Mouse (Mus musculus) midbrain, embryonic 11.5 days (tissue): Measurements from ENCODE around the gene Olfr1222. TPM values are rescaled to one million over a fixed set of nuclear protein-coding genes. Genes with fewer than 3 reads are reported as not detected.
"Not testable (repeated sequence)": the region's sequence is repeated elsewhere in the genome, so short reads cannot be mapped to it uniquely, and the experiment has no call there.

Source experiments
- ATAC-seq: fragments of 200-750 bp; cut with Nextera tagmentation; 2 replicates; pipeline ENCODE4 v1.8.0; 2017; ENCODE audit warnings: moderate TSS enrichment, moderate library complexity; ENCODE audit not compliant: low FRiP score
- DNase-seq: peaks from one replicate; pipeline ENCODE4 v3.0.0; 2015; ENCODE audit warnings: low spot score; ENCODE audit errors: missing footprints
- H3K27ac ChIP-seq: fragments of 300-500 bp; sonication (generic); 2 replicates; pipeline ENCODE4 v1.5.1; 2014; ENCODE audit warnings: low read depth, low read length
- H3K27me3 ChIP-seq: fragments of 300-500 bp; sonication (generic); 2 replicates; pipeline ENCODE4 v1.6.1; 2014; ENCODE audit warnings: mild to moderate bottlenecking, low read length, moderate library complexity, mixed read lengths; ENCODE audit not compliant: control insufficient read depth, insufficient read depth
- H3K36me3 ChIP-seq: fragments of 300-500 bp; sonication (generic); 2 replicates; pipeline ENCODE4 v1.6.1; 2014; ENCODE audit warnings: mild to moderate bottlenecking, low read length, moderate library complexity, mixed read lengths; ENCODE audit not compliant: control insufficient read depth, insufficient read depth
- H3K4me1 ChIP-seq: fragments of 300-500 bp; sonication (generic); 2 replicates; pipeline ENCODE4 v1.6.1; 2014; ENCODE audit warnings: low read length; ENCODE audit not compliant: control insufficient read depth, insufficient read depth
- H3K4me2 ChIP-seq: fragments of 300-500 bp; sonication (generic); 2 replicates; pipeline ENCODE4 v1.6.1; 2014; ENCODE audit warnings: mild to moderate bottlenecking, moderate library complexity
- H3K4me3 ChIP-seq: fragments of 300-500 bp; sonication (generic); 2 replicates; pipeline ENCODE4 v1.5.1; 2014; ENCODE audit warnings: low read depth, low read length
- H3K9ac ChIP-seq: fragments of 300-500 bp; sonication (generic); 2 replicates; pipeline ENCODE4 v1.6.1; 2014; ENCODE audit warnings: low read length
- H3K9me3 ChIP-seq: fragments of 300-500 bp; sonication (generic); 2 replicates; pipeline ENCODE4 v1.6.1; 2016; ENCODE audit warnings: low read length; ENCODE audit not compliant: control insufficient read depth
- WGBS: fragments of 180-500 bp; shearing (Covaris S2); extraction: QIAGEN DNeasy Blood & Tissue Kit; methylation state at CpG from one replicate; pipeline ENCODE4 v1.1.7; 2014; 5-methylcytosine and 5-hydroxymethylcytosine counted together
- polyA plus RNA-seq: library from polyadenylated mRNA; unstranded; fragments of >200 nt; fragmentation: Nextera tagmentation; extraction: Ambion mirVana; gene quantifications from 2 replicates; pipeline ENCODE4 v1.2.1, GENCODE M21; 2014

Olfr1222 gene
- polyA plus RNA-seq, result not detected in 2 replicates

DNA sequence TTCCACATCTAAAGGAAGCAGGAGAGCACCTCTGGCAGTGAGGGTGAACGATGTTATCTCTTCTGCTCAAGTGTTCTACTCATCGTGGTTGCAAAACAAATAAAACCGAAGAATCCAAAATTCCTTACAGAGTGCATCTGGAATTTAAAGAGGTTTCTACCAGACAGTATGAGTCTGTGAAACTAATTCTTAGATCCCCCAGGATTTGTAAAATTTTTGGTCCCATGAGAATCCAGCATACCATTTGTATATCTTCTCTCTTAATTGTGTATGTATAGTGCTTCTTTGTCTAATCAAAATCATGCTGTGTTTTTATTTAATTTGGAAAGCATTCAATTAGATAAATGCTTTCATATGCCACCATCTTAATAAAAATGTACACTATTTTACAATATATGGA, at the start of gene Olfr1222:
Gene Olfr1222 (minus strand): TSS at position 101 of the 400 bp plus-strand sequence.
- H3K9me3 ChIP-seq, result no peaks in the 10 kb centered on the region
- ATAC-seq, result no peak
- 72% methylated on average over 3 of the region's 3 CpGs for WGBS
- no peaks in the 10 kb centered on the region for H3K4me1 ChIP-seq
- H3K4me3 ChIP-seq, result no peak within 1 kb of the TSS
- DNase-seq, result no peak
- no peak within 1 kb of the TSS for H3K9ac ChIP-seq
- H3K36me3 ChIP-seq, result no peaks in the 10 kb centered on the region
- H3K4me2 ChIP-seq, result no peak within 1 kb of the TSS
- no peaks in the 10 kb centered on the region for H3K27me3 ChIP-seq
- H3K27ac ChIP-seq, result no peak within 1 kb of the TSS

- H3K4me1 ChIP-seq, result no peaks in the 10 kb centered on the region
- no peak within 1 kb of the TSS for H3K9ac ChIP-seq
- ATAC-seq, result no peak
- H3K4me3 ChIP-seq, result no peak within 1 kb of the TSS
- no peak for DNase-seq
- H3K27ac ChIP-seq, result no peak within 1 kb of the TSS
- H3K9me3 ChIP-seq, result no peaks in the 10 kb centered on the region
- no peaks in the 10 kb centered on the region for H3K27me3 ChIP-seq
- 86% methylated on average over 1 of the region's 1 CpGs for WGBS
- no peaks in the 10 kb centered on the region for H3K36me3 ChIP-seq
- no peak within 1 kb of the TSS for H3K4me2 ChIP-seq
Observed at GRCm38 (mm10) chr2:89174569-89174968, 41.7 kb upstream of the Olfr1222 start, which contains the start of gene Olfr1225. Gene Olfr1225 (minus strand): TSS chr2:89174669.

- WGBS, result 87% methylated on average over 4 of the region's 4 CpGs
- H3K4me1 ChIP-seq, H3K9ac ChIP-seq, ATAC-seq, H3K4me2 ChIP-seq, H3K36me3 ChIP-seq, H3K9me3 ChIP-seq, DNase-seq, H3K27me3 ChIP-seq, H3K27ac ChIP-seq, H3K4me3 ChIP-seq: not testable (repeated sequence)
Observed at GRCm38 (mm10) chr2:89164711-89165110, 31.9 kb upstream of the Olfr1222 start.

- not testable (repeated sequence) for ATAC-seq
Observed at GRCm38 (mm10) chr2:89163991-89164390, 31.1 kb upstream of the Olfr1222 start, which contains the start of gene Olfr1224-ps1. Gene Olfr1224-ps1 (minus strand): TSS chr2:89164091.

DNA sequence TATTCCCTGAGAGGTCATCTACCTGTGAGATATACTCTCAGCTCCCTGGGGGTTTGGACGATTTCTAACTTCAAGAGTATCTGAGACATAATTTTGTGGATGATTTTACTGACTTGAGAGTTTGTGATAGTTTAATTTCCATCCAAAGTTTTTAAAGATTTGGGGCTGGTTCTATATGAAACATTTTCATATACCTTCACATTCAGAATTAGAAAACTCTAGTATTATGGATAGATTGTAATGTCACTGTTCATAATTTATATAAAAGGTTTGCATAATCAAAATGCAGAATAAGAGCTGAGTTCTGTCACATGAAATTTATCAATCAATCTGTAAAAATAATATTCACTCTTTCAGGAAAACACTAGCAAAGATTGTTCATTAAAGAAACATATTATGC, 18.6 kb upstream of the Olfr1222 start, which contains the start of gene Olfr1223:
Gene Olfr1223 (minus strand): TSS at position 101 of the 400 bp plus-strand sequence.
- DNase-seq, result no peak
- H3K4me1 ChIP-seq, result no peaks in the 10 kb centered on the region
- no peak within 1 kb of the TSS for H3K4me3 ChIP-seq
- 69% methylated on average over 1 of the region's 1 CpGs for WGBS
- H3K36me3 ChIP-seq, result no peaks in the 10 kb centered on the region
- H3K27ac ChIP-seq, result no peak within 1 kb of the TSS
- no peaks in the 10 kb centered on the region for H3K27me3 ChIP-seq
- no peak for ATAC-seq
- no peaks in the 10 kb centered on the region for H3K9me3 ChIP-seq
- no peak within 1 kb of the TSS for H3K4me2 ChIP-seq
- no peak within 1 kb of the TSS for H3K9ac ChIP-seq

More at GRCm38 (mm10) chr2:89163991-89164390, 31.1 kb upstream of the Olfr1222 start, which contains the start of gene Olfr1224-ps1:
- WGBS, result 94% methylated on average over 8 of the region's 8 CpGs
- H3K9me3 ChIP-seq, H3K27me3 ChIP-seq, H3K36me3 ChIP-seq, H3K9ac ChIP-seq, H3K27ac ChIP-seq, H3K4me3 ChIP-seq, H3K4me1 ChIP-seq, DNase-seq, H3K4me2 ChIP-seq: not testable (repeated sequence)

GRCm38 (mm10) chr2:89117183-89117582, 15.7 kb downstream of the Olfr1222 start, which contains the start of gene Olfr1221:
Gene Olfr1221 (minus strand): TSS chr2:89117283.
- 88% methylated on average over 2 of the region's 2 CpGs for WGBS
- H3K4me3 ChIP-seq, result no peak within 1 kb of the TSS

GRCm38 (mm10) chr2:89106735-89107134, 26.1 kb downstream of the Olfr1222 start, which contains the start of gene Olfr1220:
Gene Olfr1220 (minus strand): TSS chr2:89106835.
- 85% methylated on average over 3 of the region's 3 CpGs for WGBS
- no peak within 1 kb of the TSS for H3K4me2 ChIP-seq
- no peak within 1 kb of the TSS for H3K9ac ChIP-seq
- H3K36me3 ChIP-seq, result no peaks in the 10 kb centered on the region
- ATAC-seq (no peak), DNase-seq (no peak)
- H3K27ac ChIP-seq, result no peak within 1 kb of the TSS
- H3K4me3 ChIP-seq, result no peak within 1 kb of the TSS
- H3K27me3 ChIP-seq, result no peaks in the 10 kb centered on the region
- no peaks in the 10 kb centered on the region for H3K9me3 ChIP-seq
- no peaks in the 10 kb centered on the region for H3K4me1 ChIP-seq

More at GRCm38 (mm10) chr2:89117183-89117582, 15.7 kb downstream of the Olfr1222 start, which contains the start of gene Olfr1221:
- Histone ChIP-seq H3K4me2 (no peak within 1 kb of the TSS), H3K4me1 (no peaks in the 10 kb centered on the region), H3K27me3 (no peaks in the 10 kb centered on the region), H3K9me3 (no peaks in the 10 kb centered on the region), H3K27ac (no peak within 1 kb of the TSS), H3K9ac (no peak within 1 kb of the TSS), H3K36me3 (no peaks in the 10 kb centered on the region)
- DNase-seq (no peak), ATAC-seq (no peak)

GRCm38 (mm10) chr2:89105651-89106050, 27.2 kb downstream of the Olfr1222 start:
- Histone ChIP-seq H3K4me2 (no peak overlapping the region), H3K4me3 (no peak overlapping the region), H3K4me1 (no peaks in the 10 kb centered on the region), H3K36me3 (no peaks in the 10 kb centered on the region), H3K9ac (no peak overlapping the region), H3K27me3 (no peaks in the 10 kb centered on the region), H3K27ac (no peak overlapping the region), H3K9me3 (no peaks in the 10 kb centered on the region)
- ATAC-seq, result no peak
- DNase-seq, result no peak

GRCm38 (mm10) chr2:89093848-89094247, 39.0 kb downstream of the Olfr1222 start:
- no peaks in the 10 kb centered on the region for H3K27me3 ChIP-seq
- H3K4me3 ChIP-seq, result no peak overlapping the region
- H3K27ac ChIP-seq, result no peak overlapping the region
- ATAC-seq (no peak), DNase-seq (no peak)
- no peaks in the 10 kb centered on the region for H3K4me1 ChIP-seq
- H3K9ac ChIP-seq, result no peak overlapping the region
- H3K9me3 ChIP-seq, result no peaks in the 10 kb centered on the region
- no peak overlapping the region for H3K4me2 ChIP-seq
- no peaks in the 10 kb centered on the region for H3K36me3 ChIP-seq
- 100% methylated on average over 1 of the region's 1 CpGs for WGBS
